Mouse (Mus musculus): ENCODE measurements at regions not wholly inside any gene's neighbourhood (a gene's known extent, or its start where the extent isn't known, plus 50 kb on each side); places are given as distances from the start of the nearest gene placed in this dataset.
A peak's percentile ranks its signal among the peaks of the same experiment; 100 is the strongest.

DNA sequence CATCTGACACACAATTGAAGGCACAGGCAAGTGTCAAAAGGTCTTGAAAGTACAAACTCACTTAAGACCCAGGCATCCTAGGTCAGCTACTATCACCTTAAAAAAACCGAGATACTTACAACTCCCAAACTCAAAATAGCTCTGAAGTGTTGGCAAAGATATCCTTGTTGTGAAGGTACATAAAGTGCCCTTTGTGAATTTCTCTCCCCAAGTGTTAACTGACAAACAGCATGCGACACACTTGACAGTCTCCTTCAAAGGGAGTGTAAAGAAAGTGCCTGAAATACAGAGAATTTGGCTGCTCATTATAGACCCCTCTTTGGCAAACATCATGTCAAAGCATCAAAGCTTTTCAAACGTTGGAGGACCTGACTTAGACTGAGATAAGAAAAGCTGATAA is 2634.2 kb downstream of the 9330182O14Rik start:
- no peak for DNase-seq

- DNase-seq: no peak
Observed at GRCm38 (mm10) chr15:42779903-42780302, 2645.7 kb downstream of the 9330182O14Rik start.

GRCm38 (mm10) chr15:42801217-42801616 is 2667.1 kb downstream of the 9330182O14Rik start:
- no peak for DNase-seq

GRCm38 (mm10) chr15:42810871-42811490 is 2676.8 kb downstream of the 9330182O14Rik start:
- no peak for DNase-seq

DNA sequence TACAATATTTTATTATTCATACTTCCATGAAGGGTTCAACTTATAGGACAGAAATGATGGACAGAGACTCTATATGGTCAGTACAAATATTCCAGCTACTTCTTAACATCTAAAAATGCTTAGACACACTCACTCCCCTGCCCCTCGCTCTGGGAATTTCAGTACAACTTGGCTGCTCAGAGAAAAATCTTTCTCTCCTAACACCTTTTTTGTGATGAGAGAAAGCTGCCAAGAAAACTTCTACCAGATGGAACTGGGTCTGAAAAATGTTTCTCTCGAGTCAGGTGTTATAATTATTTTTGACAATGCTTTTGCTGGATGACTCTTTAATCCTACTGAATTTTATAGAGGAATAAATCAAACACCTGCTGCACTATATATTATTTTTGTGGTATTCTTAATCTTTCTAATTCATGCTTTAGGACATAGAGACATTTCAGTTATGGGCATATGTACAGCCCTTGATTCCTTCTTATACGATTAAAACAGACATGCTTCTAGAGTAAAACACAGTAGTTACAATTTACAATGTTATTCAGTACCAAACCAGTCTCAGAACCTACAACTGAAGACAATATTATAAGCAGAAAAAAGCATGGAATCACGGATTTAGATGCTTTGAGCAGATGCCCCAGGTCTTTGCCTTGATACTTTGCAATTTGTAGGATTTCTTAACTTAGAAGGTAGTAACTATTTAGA is 2681.0 kb downstream of the 9330182O14Rik start:
- no peak for DNase-seq

GRCm38 (mm10) chr15:42838839-42839238 is 2704.7 kb downstream of the 9330182O14Rik start:
- DNase-seq: no peak

- no peak for DNase-seq
Observed at GRCm38 (mm10) chr15:42850003-42850402, 2715.8 kb downstream of the 9330182O14Rik start.

- DNase-seq: no peak
Observed at GRCm38 (mm10) chr15:42872491-42872890, 2738.3 kb downstream of the 9330182O14Rik start.

- DNase-seq: no peak
Observed at GRCm38 (mm10) chr15:42894611-42895010, 2760.4 kb downstream of the 9330182O14Rik start.

- no peak for DNase-seq
Observed at GRCm38 (mm10) chr15:42900056-42900455, 2765.9 kb downstream of the 9330182O14Rik start.

- DNase-seq: no peak
Observed at GRCm38 (mm10) chr15:42901782-42902181, 2767.6 kb downstream of the 9330182O14Rik start.

GRCm38 (mm10) chr15:42911357-42911756 is 2777.2 kb downstream of the 9330182O14Rik start:
- no peak for DNase-seq

GRCm38 (mm10) chr15:42912880-42913279 is 2778.7 kb downstream of the 9330182O14Rik start:
- DNase-seq: no peak

DNA sequence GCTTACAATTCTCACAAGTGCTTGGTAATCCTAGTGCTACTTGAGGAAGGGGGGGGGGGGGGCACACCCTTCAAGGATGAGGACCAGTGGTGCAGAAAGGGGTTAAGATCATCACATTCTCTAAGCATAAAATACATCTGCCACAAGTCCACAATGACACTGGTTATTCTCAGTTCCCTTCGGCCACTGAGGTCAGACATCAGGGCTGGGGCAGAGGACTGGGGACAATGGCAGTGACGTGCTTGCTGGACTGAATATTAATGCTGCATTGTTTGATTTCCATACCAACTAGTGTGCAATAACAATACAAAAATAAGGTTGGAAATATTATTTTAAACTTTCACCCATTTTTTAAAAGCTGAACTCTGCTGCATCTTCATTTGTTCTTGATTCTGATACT is 2779.1 kb downstream of the 9330182O14Rik start:
- DNase-seq: no peak

- peak; percentile 11 for DNase-seq
Observed at GRCm38 (mm10) chr15:42914099-42914498, 2779.9 kb downstream of the 9330182O14Rik start.

DNA sequence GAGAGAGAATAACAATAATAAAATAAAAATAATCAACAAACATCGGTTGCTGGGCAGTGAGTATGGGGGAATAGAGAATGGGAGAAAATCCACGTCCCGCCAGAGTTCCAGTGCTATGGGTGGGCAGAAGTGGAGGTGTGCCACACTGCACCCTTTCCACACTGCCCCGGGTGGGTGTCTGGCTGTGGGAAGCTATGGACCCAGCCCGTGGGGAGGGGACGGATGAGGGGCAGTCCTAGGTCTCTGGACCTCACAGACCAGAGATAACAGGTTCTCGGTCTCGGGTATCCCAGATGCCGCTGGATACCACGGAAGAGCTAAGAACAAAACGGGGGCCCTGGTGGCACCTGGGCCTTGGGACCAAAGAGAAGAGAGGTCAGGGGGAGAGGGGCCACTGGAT is 2781.0 kb downstream of the 9330182O14Rik start:
- DNase-seq: no peak

- DNase-seq: no peak
Observed at GRCm38 (mm10) chr15:42921618-42922017, 2787.5 kb downstream of the 9330182O14Rik start.

GRCm38 (mm10) chr15:42928331-42928730 is 2794.2 kb downstream of the 9330182O14Rik start:
- DNase-seq: no peak

GRCm38 (mm10) chr15:42944610-42945009 is 2810.4 kb downstream of the 9330182O14Rik start:
- DNase-seq: no peak

- no peak for DNase-seq
Observed at GRCm38 (mm10) chr15:42955167-42955566, 2821.0 kb downstream of the 9330182O14Rik start.

DNA sequence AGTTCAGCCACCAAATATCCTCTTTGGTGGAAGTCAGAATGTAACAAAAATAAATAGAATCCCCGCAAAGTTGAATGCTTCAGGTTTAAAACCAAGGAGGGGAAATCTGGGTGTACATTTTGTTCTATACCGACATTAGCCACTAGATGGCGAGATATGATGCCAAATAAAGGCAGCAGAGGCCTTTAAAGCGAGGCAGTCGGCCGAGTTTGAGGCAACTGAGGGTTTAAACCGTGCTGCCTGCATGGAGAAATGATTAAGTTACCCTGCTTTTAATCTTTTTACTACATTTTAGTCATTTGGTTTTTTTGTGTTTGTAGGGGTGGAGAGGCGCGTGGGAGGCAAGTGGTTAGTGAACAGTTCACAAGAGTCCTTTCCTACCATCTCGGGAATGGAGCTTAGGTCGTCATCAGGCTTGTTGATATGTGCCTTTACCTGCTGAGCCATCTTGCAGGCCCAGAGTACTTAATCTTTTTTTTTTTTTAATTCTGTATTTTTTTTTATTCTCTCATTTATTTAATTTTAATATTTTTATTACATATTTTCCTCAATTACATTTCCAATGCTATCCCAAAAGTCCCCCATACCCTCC is 2828.7 kb downstream of the 9330182O14Rik start:
- peak; percentile 27 for DNase-seq

DNA sequence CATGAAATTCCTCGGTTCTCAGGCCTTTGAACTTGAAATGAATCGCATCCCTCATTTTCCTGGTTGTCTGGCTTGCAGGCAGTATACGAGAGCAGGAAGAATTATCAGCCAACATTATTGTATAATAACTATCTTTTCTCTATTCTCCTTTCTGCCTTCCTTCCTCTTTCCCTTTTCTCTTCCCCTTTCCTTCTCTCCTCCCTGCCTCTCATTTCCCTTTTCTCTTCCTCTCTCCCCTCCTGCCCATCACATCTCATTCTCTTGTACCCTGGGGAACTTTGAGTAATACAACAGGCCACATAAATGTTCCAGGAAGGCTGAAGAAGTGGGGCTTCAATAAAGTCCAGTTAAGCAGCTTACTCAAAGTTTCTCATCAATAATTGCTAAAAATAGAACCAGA is 2831.1 kb downstream of the 9330182O14Rik start:
- no peak for DNase-seq

All from cerebellum, adult 11-12 months (tissue).